Mouse (Mus musculus): ENCODE results near the gene Sgip1.

The Sgip1 gene

GRCm38 (mm10) chr4:102775596-102776270, 34.6 kb downstream of the Sgip1 start:
- no peak for DNase-seq (ENCODE audit: low spot score in 2 of 2)

- DNase-seq (ENCODE audit: low spot score in 2 of 2) = no peak
These were observed 38.8 kb downstream of the Sgip1 start for GRCm38 (mm10) chr4:102779902-102780301.

GRCm38 (mm10) chr4:102783063-102783748, 42.1 kb downstream of the Sgip1 start:
- DNase-seq (ENCODE audit: low spot score in 2 of 2) = peak in 1 of 2 experiments; percentile 55

- DNase-seq (ENCODE audit: low spot score in 2 of 2) = no peak
These were observed 44.1 kb downstream of the Sgip1 start for GRCm38 (mm10) chr4:102785158-102785557.

GRCm38 (mm10) chr4:102792100-102792790, 51.1 kb downstream of the Sgip1 start:
- no peak for DNase-seq (ENCODE audit: low spot score in 2 of 2)

GRCm38 (mm10) chr4:102801471-102801870, 60.4 kb downstream of the Sgip1 start:
- no peak for DNase-seq (ENCODE audit: low spot score in 2 of 2)

- DNase-seq (ENCODE audit: low spot score in 2 of 2) = no peak
These were observed 60.8 kb downstream of the Sgip1 start for GRCm38 (mm10) chr4:102801936-102802335.

- no peak for DNase-seq (ENCODE audit: low spot score in 2 of 2)
These were observed 63.5 kb downstream of the Sgip1 start for GRCm38 (mm10) chr4:102804611-102805010.

- DNase-seq (ENCODE audit: low spot score in 2 of 2) = no peak
These were observed 65.9 kb downstream of the Sgip1 start for GRCm38 (mm10) chr4:102806987-102807386.

- no peak for DNase-seq (ENCODE audit: low spot score in 2 of 2)
These were observed 67.2 kb downstream of the Sgip1 start for GRCm38 (mm10) chr4:102808258-102808657.

GRCm38 (mm10) chr4:102809296-102809695, 68.2 kb downstream of the Sgip1 start:
- DNase-seq (ENCODE audit: low spot score in 2 of 2) = no peak

GRCm38 (mm10) chr4:102810277-102810676, 69.2 kb downstream of the Sgip1 start:
- DNase-seq (ENCODE audit: low spot score in 2 of 2) = no peak

- DNase-seq (ENCODE audit: low spot score in 2 of 2) = no peak
These were observed 70.1 kb downstream of the Sgip1 start for GRCm38 (mm10) chr4:102811007-102811805.

- DNase-seq (ENCODE audit: low spot score in 2 of 2) = no peak
These were observed 72.2 kb downstream of the Sgip1 start for GRCm38 (mm10) chr4:102813346-102813745.

GRCm38 (mm10) chr4:102821786-102822185, 80.7 kb downstream of the Sgip1 start:
- DNase-seq (ENCODE audit: low spot score in 2 of 2) = no peak

- DNase-seq (ENCODE audit: low spot score in 2 of 2) = no peak
These were observed 83.4 kb downstream of the Sgip1 start for GRCm38 (mm10) chr4:102824494-102824893.

GRCm38 (mm10) chr4:102826159-102826558, 85.1 kb downstream of the Sgip1 start:
- DNase-seq (ENCODE audit: low spot score in 2 of 2) = peak in 1 of 2 experiments; percentile 41

- DNase-seq (ENCODE audit: low spot score in 2 of 2) = no peak
These were observed 87.4 kb downstream of the Sgip1 start for GRCm38 (mm10) chr4:102828518-102828917.

GRCm38 (mm10) chr4:102833191-102833590, 92.1 kb downstream of the Sgip1 start:
- no peak for DNase-seq (ENCODE audit: low spot score in 2 of 2)

GRCm38 (mm10) chr4:102833726-102834125, 92.6 kb downstream of the Sgip1 start:
- DNase-seq (ENCODE audit: low spot score in 2 of 2) = no peak

GRCm38 (mm10) chr4:102834710-102835109, 93.6 kb downstream of the Sgip1 start:
- DNase-seq (ENCODE audit: low spot score in 2 of 2) = no peak
